In the genomic region with DNA sequence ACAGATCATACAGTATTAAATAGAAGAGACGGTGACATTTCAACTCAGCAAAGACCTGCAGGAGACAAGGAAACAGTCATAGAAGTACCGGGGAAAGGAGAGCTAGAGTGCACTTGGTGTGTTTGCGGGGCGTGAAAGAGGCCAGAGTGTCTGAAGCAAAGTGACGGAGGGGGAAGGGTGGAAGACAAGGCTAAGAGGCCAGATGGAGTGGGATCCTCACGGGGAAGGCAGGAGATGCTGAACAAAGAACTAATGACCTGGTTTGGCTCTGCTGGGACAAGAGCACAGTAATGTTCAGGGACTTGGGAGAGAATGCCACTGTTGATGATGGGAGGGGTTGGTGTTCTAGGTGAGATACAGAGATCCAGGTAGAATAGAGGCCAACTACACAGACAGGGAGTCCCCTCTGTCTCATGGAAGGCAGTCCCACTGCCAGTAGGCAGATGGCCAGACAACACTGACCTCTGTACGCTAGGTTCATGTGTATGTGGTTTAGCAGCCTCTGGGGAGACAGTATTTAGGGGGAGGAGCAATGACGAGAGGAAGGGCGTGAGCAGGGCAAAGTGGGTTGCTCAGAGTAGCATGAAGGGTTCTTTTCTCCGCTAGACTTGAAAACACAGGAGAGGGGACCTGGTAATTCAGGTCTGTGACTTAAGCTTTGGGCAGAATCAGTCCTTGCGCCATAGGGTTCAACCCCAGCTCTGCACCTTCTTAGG, we compare ENCODE assay signal across 9 mouse cellular contexts. TPM values are rescaled to one million over a fixed set of nuclear protein-coding genes. Genes with fewer than 3 reads are reported as not detected.
DNase-seq lines count a peak whose midpoint lies in the region; ATAC-seq and TF ChIP-seq lines count a peak whose summit lies in the region.
"Had no signal": no experiment of that assay in that cellular context is flagged by ENCODE, and none has a peak within 500 bp of the region (broad histone marks: within the 10 kb centered on the region; RNA-seq: fewer than 3 reads in every experiment).

No protein-coding gene starts in this region.

- WGBS in embryonic facial prominence, embryonic 15.5 days = 55% methylated on average over 11 of the region's 11 CpGs
- 37% methylated on average over 11 of the region's 11 CpGs for WGBS in lung, embryonic 14.5 days
- 50% methylated on average over 11 of the region's 11 CpGs for WGBS in spleen, adult 2 months

- H3K27ac ChIP-seq in layer of hippocampus, adult 2 months = peak overlapping the region; percentile 67
- H3K27ac ChIP-seq in embryonic facial prominence, embryonic 15.5 days (replicated peaks) = 0 out of 2 replicates have a peak overlapping the region, but pooled peaks have one; percentile 51
- peak overlapping the region; percentile 88 for H3K27ac ChIP-seq in lung, embryonic 14.5 days (ENCODE audit: low read depth)
- H3K27ac ChIP-seq in spleen, adult 2 months (ENCODE audit: insufficient read depth, low read length) = peak overlapping the region; percentile 98

- no peak overlapping the region for H3K9ac ChIP-seq in embryonic facial prominence, embryonic 15.5 days
- H3K9ac ChIP-seq in lung, embryonic 14.5 days = no peak overlapping the region
- H3K9ac ChIP-seq: forebrain, embryonic 12.5 days had no signal

- peaks cover 40% of the 10 kb centered on the region for H3K4me1 ChIP-seq in embryonic facial prominence, embryonic 15.5 days
- H3K4me1 ChIP-seq in lung, embryonic 14.5 days (ENCODE audit: insufficient read depth) = peaks cover 39% of the 10 kb centered on the region
- peaks cover 62% of the 10 kb centered on the region for H3K4me1 ChIP-seq in spleen, adult 2 months (ENCODE audit: control insufficient read depth, insufficient read depth, insufficient read length)

- ATAC-seq in embryonic facial prominence, embryonic 15.5 days (ENCODE audit: insufficient number of reproducible peaks, low FRiP score, low TSS enrichment, low read depth) = no peak
- no peak for ATAC-seq in lung, embryonic 14.5 days (ENCODE audit: insufficient read depth)

- DNase-seq in layer of hippocampus, adult 2 months (ENCODE audit: low spot score in 2 of 2) = no peak
- DNase-seq in layer of hippocampus, postnatal 14 days (ENCODE audit: low spot score in 2 of 2) = no peak
- peak; percentile 30 for DNase-seq in lung, embryonic 14.5 days
- peak; percentile 46 to 71 for DNase-seq in spleen, adult 2 months (ENCODE audit: low read depth in 1 of 2, low spot score in 2 of 2)
- no peak for DNase-seq in T-cell, adult 2 months (ENCODE audit: low spot score)
- no peak for DNase-seq in cerebellum, adult 8-10 months
- DNase-seq: left cerebral cortex, postnatal 4 days had no signal

- no peaks in the 10 kb centered on the region for H3K36me3 ChIP-seq in embryonic facial prominence, embryonic 15.5 days
- H3K36me3 ChIP-seq in lung, embryonic 14.5 days (ENCODE audit: insufficient read depth) = no peaks in the 10 kb centered on the region
- no peaks in the 10 kb centered on the region for H3K36me3 ChIP-seq in spleen, adult 2 months (ENCODE audit: control insufficient read depth, insufficient read depth, low read length)
- H3K36me3 ChIP-seq: forebrain, embryonic 12.5 days had no signal

- no peak for TF ChIP-seq CTCF in layer of hippocampus, adult 2 months (conservative IDR thresholded peaks at IDR 0.05)
- TF ChIP-seq CTCF in lung, embryonic 14.5 days (IDR thresholded peaks at IDR 0.05; ENCODE audit: low read depth) = no peak
- no peak for TF ChIP-seq CTCF in spleen, adult 2 months (IDR thresholded peaks at IDR 0.05; ENCODE audit: extremely low read depth, insufficient read depth, insufficient read length, insufficient replicate concordance)

- no peaks in the 10 kb centered on the region for H3K9me3 ChIP-seq in embryonic facial prominence, embryonic 15.5 days (replicated peaks)
- H3K9me3 ChIP-seq in lung, embryonic 14.5 days (ENCODE audit: low read depth, low read length) = no peaks in the 10 kb centered on the region
- H3K9me3 ChIP-seq: forebrain, embryonic 12.5 days had no signal

- H3K4me2 ChIP-seq in embryonic facial prominence, embryonic 15.5 days (replicated peaks) = no peak overlapping the region
- H3K4me2 ChIP-seq in lung, embryonic 14.5 days = peak overlapping the region; percentile 23; the same call in 1 of the 2 replicates
- H3K4me2 ChIP-seq: forebrain, embryonic 12.5 days had no signal

- H3K27me3 ChIP-seq in embryonic facial prominence, embryonic 15.5 days = no peaks in the 10 kb centered on the region
- no peaks in the 10 kb centered on the region for H3K27me3 ChIP-seq in lung, embryonic 14.5 days (ENCODE audit: insufficient read depth, low read length)
- no peaks in the 10 kb centered on the region for H3K27me3 ChIP-seq in spleen, adult 2 months (ENCODE audit: control insufficient read depth, insufficient read depth, low read length)
- H3K27me3 ChIP-seq: forebrain, embryonic 12.5 days had no signal

- peak; percentile 42 for TF ChIP-seq POLR2A in spleen, adult 2 months (IDR thresholded peaks at IDR 0.05; ENCODE audit: low read depth, low read length)

- no peak overlapping the region for H3K4me3 ChIP-seq in layer of hippocampus, adult 2 months
- no peak overlapping the region for H3K4me3 ChIP-seq in embryonic facial prominence, embryonic 15.5 days (replicated peaks)
- no peak overlapping the region for H3K4me3 ChIP-seq in lung, embryonic 14.5 days (ENCODE audit: low read depth, low read length)
- peak overlapping the region; percentile 34; the same call in 1 of the 2 replicates for H3K4me3 ChIP-seq in spleen, adult 2 months (ENCODE audit: extremely low read depth, insufficient read depth, insufficient read length)
- H3K4me3 ChIP-seq: forebrain, embryonic 12.5 days had no signal

RNA-seq across cellular contexts. Expression of a gene that starts 23.6 kb away (rescaled TPM):
- total RNA-seq in layer of hippocampus, adult 2 months (2021) = 100 to 1,000 TPM; 101 to 105 TPM
- 10 to 100 TPM; 85.1 to 85.6 TPM for total RNA-seq in layer of hippocampus, postnatal 14 days (2021)
- 11.8 and 12.0 TPM in 2 replicates for polyA plus RNA-seq in embryonic facial prominence, embryonic 15.5 days (2015; fragmentation: Nextera tagmentation; extraction: Ambion mirVana)
- polyA plus RNA-seq in lung, embryonic 14.5 days (2014; fragmentation: Nextera tagmentation; extraction: Ambion mirVana) = 7.5 and 8.5 TPM in 2 replicates
- 43.4 and 44.7 TPM in 2 replicates for polyA plus RNA-seq in spleen, adult 2 months (2012; rRNA removed)

RNA-seq across cellular contexts. Expression of a gene that starts 25.0 kb away (rescaled TPM):
- total RNA-seq in layer of hippocampus, adult 2 months (2021) = 10 to 100 TPM; 55.7 to 56.2 TPM
- total RNA-seq in layer of hippocampus, postnatal 14 days (2021) = 10 to 100 TPM; 50.3 to 53.1 TPM
- polyA plus RNA-seq in embryonic facial prominence, embryonic 15.5 days (2015; fragmentation: Nextera tagmentation; extraction: Ambion mirVana) = 123 and 138 TPM in 2 replicates
- polyA plus RNA-seq in lung, embryonic 14.5 days (2014; fragmentation: Nextera tagmentation; extraction: Ambion mirVana) = 157 and 161 TPM in 2 replicates
- 48.6 and 48.7 TPM in 2 replicates for polyA plus RNA-seq in spleen, adult 2 months (2012; rRNA removed)

RNA-seq across cellular contexts. Expression of a gene that starts 30.8 kb away (rescaled TPM):
- not detected for total RNA-seq in layer of hippocampus, adult 2 months (2021)
- total RNA-seq in layer of hippocampus, postnatal 14 days (2021) = not detected
- 6.3 and 7.0 TPM in 2 replicates for polyA plus RNA-seq in embryonic facial prominence, embryonic 15.5 days (2015; fragmentation: Nextera tagmentation; extraction: Ambion mirVana)
- polyA plus RNA-seq in lung, embryonic 14.5 days (2014; fragmentation: Nextera tagmentation; extraction: Ambion mirVana) = not detected in 2 replicates
- polyA plus RNA-seq in spleen, adult 2 months (2012; rRNA removed) = 0.23 and 0.55 TPM in 2 replicates
- total RNA-seq: left cerebral cortex, postnatal 4 days had no signal
- polyA plus RNA-seq: forebrain, embryonic 12.5 days had no signal

RNA-seq across cellular contexts. Expression of a gene that starts 54.6 kb away (rescaled TPM):
- total RNA-seq in layer of hippocampus, adult 2 months (2021) = 1 to 10 TPM; 2.2 to 3.8 TPM
- 1 to 10 TPM; 3.0 to 4.4 TPM for total RNA-seq in layer of hippocampus, postnatal 14 days (2021)
- polyA plus RNA-seq in embryonic facial prominence, embryonic 15.5 days (2015; fragmentation: Nextera tagmentation; extraction: Ambion mirVana) = 58.8 and 64.3 TPM in 2 replicates
- polyA plus RNA-seq in lung, embryonic 14.5 days (2014; fragmentation: Nextera tagmentation; extraction: Ambion mirVana) = 107 and 122 TPM in 2 replicates
- 0.98 and 1.6 TPM in 2 replicates for polyA plus RNA-seq in spleen, adult 2 months (2012; rRNA removed)

Comparison
In these comparisons a context has a peak if more than half of its experiments do, and no peak if none do; other contexts are left out.
1. DNase-seq: peak in lung, embryonic 14.5 days (single experiment) and spleen, adult 2 months (2 of 2); none in layer of hippocampus, adult 2 months (0 of 2), layer of hippocampus, postnatal 14 days (0 of 2), T-cell, adult 2 months (single experiment) and cerebellum, adult 8-10 months (single experiment).
2. Peak in every context shown above with its lines, with median percentiles within 50 percentile points of each other: H3K27ac ChIP-seq.